Mouse (Mus musculus) brown adipose tissue, adult 24 weeks (tissue): ENCODE measurements around the gene Rsbn1l. TPM values are rescaled to one million over a fixed set of nuclear protein-coding genes. Genes with fewer than 3 reads are reported as not detected.

Source experiments
- H3K27ac ChIP-seq: fragments of 200-500 bp; replicated peaks from 2 replicates; pipeline ENCODE4 v1.5.1; 2012; ENCODE audit warnings: low read depth, mild to moderate bottlenecking, low read length
- H3K4me1 ChIP-seq: fragments of 200-500 bp; 2 replicates; pipeline ENCODE4 v1.6.1; 2012; ENCODE audit warnings: low read length, mixed read lengths; ENCODE audit not compliant: control insufficient read depth, insufficient read depth, insufficient read length
- H3K4me3 ChIP-seq: fragments of 200-500 bp; 2 replicates; pipeline ENCODE4 v1.5.1; 2012; ENCODE audit warnings: low read depth, mild to moderate bottlenecking, low read length, moderate library complexity; ENCODE audit not compliant: insufficient read depth
- polyA plus RNA-seq: library from polyadenylated mRNA; stranded (reverse); fragments of >200 nt; gene quantifications from 2 replicates; pipeline ENCODE4 v1.2.4, GENCODE M21; 2012; ENCODE audit not compliant: missing spikeins, insufficient read depth, insufficient read length

Gene Rsbn1l
- polyA plus RNA-seq, 1 experiment, result 4.8 TPM

DNA sequence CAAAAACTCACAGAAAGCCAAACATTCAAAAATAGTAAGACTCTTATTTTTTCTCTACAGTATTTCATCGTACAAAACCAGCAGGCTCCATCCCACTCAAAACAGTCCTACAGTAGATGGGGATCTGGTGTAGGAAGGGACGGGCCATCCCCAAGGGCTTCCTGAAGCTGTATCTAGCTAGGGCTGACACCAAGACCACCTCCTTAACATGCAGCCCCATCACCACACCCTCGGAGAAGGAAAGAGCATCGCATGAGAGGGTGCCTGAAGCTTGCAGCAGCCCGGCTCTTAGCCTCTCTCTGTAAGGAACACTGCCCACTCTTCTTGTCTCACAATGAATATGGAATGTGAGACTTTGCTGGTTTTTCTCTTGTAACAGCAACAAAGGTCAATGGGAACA lies 17.7 kb downstream of the Rsbn1l start:
- Histone ChIP-seq H3K4me1 (peaks cover 34% of the 10 kb centered on the region), H3K4me3 (no peak overlapping the region), H3K27ac (peak overlapping the region; percentile 16; the same call in 1 of the 2 replicates)

GRCm38 (mm10) chr5:20935934-20936333 lies 20.3 kb downstream of the Rsbn1l start:
- no peak overlapping the region for H3K27ac ChIP-seq
- H3K4me3 ChIP-seq, result no peak overlapping the region
- H3K4me1 ChIP-seq, result peaks cover 29% of the 10 kb centered on the region

- H3K27ac ChIP-seq, result no peak overlapping the region
- peaks cover 21% of the 10 kb centered on the region for H3K4me1 ChIP-seq
- no peak overlapping the region for H3K4me3 ChIP-seq
Measured at GRCm38 (mm10) chr5:20932585-20932984, 23.6 kb downstream of the Rsbn1l start.

GRCm38 (mm10) chr5:20931300-20931699 lies 24.9 kb downstream of the Rsbn1l start:
- H3K27ac ChIP-seq, result no peak overlapping the region

DNA sequence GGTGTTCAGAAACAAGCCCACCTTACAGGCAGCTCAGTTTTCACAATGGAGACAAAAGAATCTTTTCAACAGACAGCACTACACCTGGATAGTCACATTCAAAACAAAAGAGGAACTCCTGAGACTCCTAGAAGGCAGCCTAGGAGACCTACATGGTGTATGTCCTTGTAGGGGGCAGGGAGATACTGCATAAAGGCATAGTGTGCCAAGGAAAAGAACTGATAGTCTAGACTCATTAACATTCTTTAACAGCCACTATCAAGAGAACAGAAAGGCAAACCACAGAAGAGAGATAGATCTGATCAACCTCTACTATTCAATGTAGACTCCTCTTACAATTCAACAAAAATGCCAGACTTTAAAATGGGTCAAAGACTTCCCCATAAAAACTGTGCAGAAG lies 25.8 kb downstream of the Rsbn1l start:
- peaks cover 15% of the 10 kb centered on the region for H3K4me1 ChIP-seq
- H3K4me3 ChIP-seq, result no peak overlapping the region
- H3K27ac ChIP-seq, result peak overlapping the region; percentile 42

More at GRCm38 (mm10) chr5:20931300-20931699, 24.9 kb downstream of the Rsbn1l start:
- Histone ChIP-seq H3K4me3 (no peak overlapping the region), H3K4me1 (peaks cover 21% of the 10 kb centered on the region)

GRCm38 (mm10) chr5:20929669-20930151 lies 26.5 kb downstream of the Rsbn1l start:
- peak overlapping the region; percentile 70 for H3K27ac ChIP-seq
- H3K4me3 ChIP-seq, result no peak overlapping the region
- peaks cover 14% of the 10 kb centered on the region for H3K4me1 ChIP-seq

- Histone ChIP-seq H3K4me3 (no peak overlapping the region), H3K4me1 (peaks cover 10% of the 10 kb centered on the region), H3K27ac (no peak overlapping the region)
Measured at GRCm38 (mm10) chr5:20925451-20925850, 30.7 kb downstream of the Rsbn1l start.

GRCm38 (mm10) chr5:20924608-20925007 lies 31.6 kb downstream of the Rsbn1l start:
- H3K4me1 ChIP-seq, result peaks cover 3% of the 10 kb centered on the region; the same call in 1 of the 2 replicates
- H3K4me3 ChIP-seq, result no peak overlapping the region
- no peak overlapping the region for H3K27ac ChIP-seq

DNA sequence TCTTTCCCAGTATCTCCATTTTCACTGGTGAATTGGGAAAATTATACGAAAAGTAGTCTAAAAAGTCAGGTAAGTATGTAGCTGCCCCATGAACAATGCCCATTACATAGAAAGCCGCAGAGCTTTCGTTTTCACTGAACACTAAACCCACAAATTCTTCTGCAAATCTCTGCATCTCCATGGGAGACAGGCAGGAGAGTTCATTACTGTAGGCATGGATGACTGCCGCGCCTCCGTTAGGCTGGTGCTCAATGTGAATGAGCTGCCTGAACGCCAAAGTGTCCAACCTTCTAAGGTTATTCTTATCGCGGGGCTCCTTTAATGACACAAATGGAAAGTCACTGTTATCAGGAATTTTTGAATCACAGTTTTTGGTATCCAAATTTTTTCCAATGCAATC lies 36.6 kb downstream of the Rsbn1l start:
- Histone ChIP-seq H3K4me3 (no peak overlapping the region), H3K4me1 (no peaks in the 10 kb centered on the region), H3K27ac (no peak overlapping the region)

DNA sequence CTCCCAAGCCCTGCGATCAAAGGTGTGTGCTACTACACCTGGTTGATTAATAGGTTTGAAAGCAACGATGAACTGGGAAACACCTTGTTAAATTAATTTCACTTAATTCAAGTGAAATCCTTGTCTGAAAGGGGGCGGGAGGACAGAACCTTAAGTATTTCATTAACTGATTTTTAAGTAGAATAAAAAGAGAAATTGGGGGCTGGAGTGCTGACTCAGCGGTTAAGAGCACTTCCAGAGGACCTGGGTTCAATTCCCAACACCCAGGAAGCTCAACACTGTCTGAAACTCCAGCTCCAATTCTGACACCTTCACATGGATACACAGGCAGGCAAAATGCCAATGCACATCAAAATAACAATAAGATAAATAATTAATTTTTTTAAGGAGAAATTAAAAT lies 37.2 kb downstream of the Rsbn1l start:
- H3K4me1 ChIP-seq, result no peaks in the 10 kb centered on the region
- H3K27ac ChIP-seq, result no peak overlapping the region
- no peak overlapping the region for H3K4me3 ChIP-seq

DNA sequence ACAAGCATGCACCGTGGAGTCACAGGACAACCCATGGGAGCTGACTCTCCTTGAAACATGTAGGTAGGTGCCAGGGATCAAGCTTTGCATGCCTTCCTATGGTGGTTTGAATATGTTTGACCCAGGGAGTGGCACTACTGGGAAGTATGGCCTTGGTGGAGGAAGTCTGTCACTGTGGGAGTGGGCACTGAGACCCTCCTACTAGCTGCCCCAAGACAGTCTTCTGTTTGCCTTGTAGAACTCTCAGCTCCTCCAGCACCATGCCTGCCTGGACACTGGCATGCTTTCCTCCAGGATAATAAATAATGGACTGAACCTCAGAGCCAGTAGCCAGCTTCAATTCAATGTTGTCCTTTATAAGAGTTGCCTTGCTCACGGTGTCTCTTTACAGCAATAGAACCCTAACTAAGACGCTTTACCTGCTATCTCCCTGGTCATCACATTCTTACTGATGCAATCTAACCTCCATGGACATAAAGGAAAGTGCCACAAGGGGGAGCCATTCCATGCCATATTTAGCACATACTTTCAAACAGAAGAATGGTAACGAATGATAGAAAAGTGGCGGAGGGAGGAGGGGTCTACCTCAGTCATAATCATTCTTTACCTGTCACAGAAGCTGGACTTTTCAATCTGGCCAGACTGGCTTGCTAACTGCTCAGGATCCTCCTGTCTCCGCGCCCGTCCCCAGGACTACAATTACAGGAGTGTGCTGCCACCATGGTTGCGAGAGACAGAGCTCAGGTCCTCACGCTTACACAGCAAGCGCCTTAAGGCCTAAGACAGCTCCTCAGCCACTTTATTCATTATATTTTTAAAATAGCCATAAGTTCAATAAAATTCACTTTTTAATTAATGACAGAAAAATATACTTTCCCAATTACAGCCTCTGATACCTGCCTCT lies 42.6 kb downstream of the Rsbn1l start:
- Histone ChIP-seq H3K4me3 (no peak overlapping the region), H3K27ac (no peak overlapping the region), H3K4me1 (no peaks in the 10 kb centered on the region)

- Histone ChIP-seq H3K27ac (no peak overlapping the region), H3K4me1 (no peaks in the 10 kb centered on the region), H3K4me3 (no peak overlapping the region)
Measured at GRCm38 (mm10) chr5:20911741-20912140, 44.5 kb downstream of the Rsbn1l start.

- Histone ChIP-seq H3K27ac (no peak overlapping the region), H3K4me3 (no peak overlapping the region), H3K4me1 (peaks cover 3% of the 10 kb centered on the region; the same call in 1 of the 2 replicates)
Measured at GRCm38 (mm10) chr5:20906191-20906590, 50.0 kb downstream of the Rsbn1l start.

GRCm38 (mm10) chr5:20905437-20905836 lies 50.8 kb downstream of the Rsbn1l start:
- Histone ChIP-seq H3K4me1 (peaks cover 3% of the 10 kb centered on the region; the same call in 1 of the 2 replicates), H3K27ac (no peak overlapping the region), H3K4me3 (no peak overlapping the region)

DNA sequence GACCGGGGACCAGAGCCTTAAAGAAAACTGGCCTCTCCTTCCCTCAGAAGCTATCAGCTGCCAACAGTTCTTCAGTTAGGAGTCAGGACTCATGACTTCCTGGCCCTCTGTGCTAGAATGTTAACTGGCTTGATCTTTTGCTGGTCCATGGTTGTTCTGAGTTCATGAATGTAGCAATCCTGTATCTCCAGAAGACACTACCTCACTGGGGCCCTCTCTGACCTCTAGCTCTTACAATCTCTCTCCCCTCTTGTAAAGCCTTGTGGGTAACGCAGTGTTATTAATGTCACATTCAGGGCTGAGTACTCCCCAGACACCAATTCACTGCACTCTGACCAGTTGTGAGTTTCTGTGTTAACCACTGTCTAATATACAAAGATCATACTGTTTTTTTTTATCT lies 51.6 kb downstream of the Rsbn1l start:
- Histone ChIP-seq H3K27ac (no peak overlapping the region), H3K4me3 (no peak overlapping the region)

More for the DNA sequence above, 51.6 kb downstream of the Rsbn1l start:
- peaks cover 3% of the 10 kb centered on the region; the same call in 1 of the 2 replicates for H3K4me1 ChIP-seq
